ENCODE assay signal across 9 mouse cellular contexts in the genomic region with DNA sequence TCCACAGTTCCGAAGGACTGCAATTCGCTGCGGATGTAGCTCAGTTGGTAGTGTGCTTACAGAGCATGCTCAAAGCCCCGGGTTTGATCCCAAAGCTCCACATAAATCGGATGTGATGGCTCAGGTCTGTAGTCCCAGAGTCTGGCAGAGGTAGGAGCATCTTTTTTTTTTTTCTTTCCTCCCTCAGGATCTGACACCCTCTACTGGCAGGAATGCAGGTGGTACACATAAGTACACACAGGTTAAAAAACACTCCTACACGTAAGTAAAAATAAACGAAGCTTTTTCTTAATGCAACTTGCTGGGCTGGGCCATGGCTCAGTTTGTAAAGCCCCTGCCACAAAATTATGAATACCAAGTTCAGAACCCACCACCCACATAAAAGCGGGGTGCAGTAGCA. TPM values are rescaled to one million over a fixed set of nuclear protein-coding genes. Genes with fewer than 3 reads are reported as not detected.
A peak's percentile ranks its signal among the peaks of the same experiment; 100 is the strongest.
DNase-seq lines count a peak whose midpoint lies in the region; TF ChIP-seq lines count a peak whose summit lies in the region.
"Had no signal": no experiment of that assay in that cellular context is flagged by ENCODE, and none has a peak within 500 bp of the region (broad histone marks: within the 10 kb centered on the region; RNA-seq: fewer than 3 reads in every experiment).

No protein-coding gene starts in this region.

- H3K36me3 ChIP-seq in heart, embryonic 10.5 days = no peaks in the 10 kb centered on the region
- H3K36me3 ChIP-seq in spleen, adult 2 months (ENCODE audit: control insufficient read depth, insufficient read depth, low read length) = no peaks in the 10 kb centered on the region
- H3K36me3 ChIP-seq: embryonic facial prominence, embryonic 12.5 days; lung, embryonic 15.5 days had no signal

- DNase-seq in heart, postnatal 4 days = peak; percentile 47
- no peak for DNase-seq in heart, embryonic 10.5 days (ENCODE audit: low spot score)
- no peak for DNase-seq in spleen, adult 2 months (ENCODE audit: low read depth in 1 of 2, low spot score in 2 of 2)
- DNase-seq in spleen, postnatal 14 days (ENCODE audit: low spot score in 2 of 2) = no peak
- DNase-seq in retina, postnatal 1 day = peak; percentile 33
- DNase-seq in spleen, postnatal 10 days (ENCODE audit: low spot score in 2 of 2) = no peak

- no peaks in the 10 kb centered on the region for H3K27me3 ChIP-seq in heart, embryonic 10.5 days (ENCODE audit: insufficient read depth, poor library complexity, severe bottlenecking)
- no peaks in the 10 kb centered on the region for H3K27me3 ChIP-seq in spleen, adult 2 months (ENCODE audit: control insufficient read depth, insufficient read depth, low read length)
- H3K27me3 ChIP-seq: embryonic facial prominence, embryonic 12.5 days; lung, embryonic 15.5 days had no signal

- peak; percentile 4; the same call in 1 of the 2 replicates for TF ChIP-seq CTCF in spleen, adult 2 months (IDR thresholded peaks at IDR 0.05; ENCODE audit: extremely low read depth, insufficient read depth, insufficient read length, insufficient replicate concordance)
- 0 out of 2 replicates have a peak, but pooled peaks have one; percentile 21 for TF ChIP-seq CTCF in cortical plate, adult 2 months (IDR thresholded peaks at IDR 0.05; ENCODE audit: extremely low read depth, insufficient read depth, low read length)

- no peak overlapping the region for H3K27ac ChIP-seq in heart, embryonic 10.5 days
- H3K27ac ChIP-seq in spleen, adult 2 months (ENCODE audit: insufficient read depth, low read length) = no peak overlapping the region
- no peak overlapping the region for H3K27ac ChIP-seq in cortical plate, adult 2 months (ENCODE audit: insufficient read depth, low read length)
- H3K27ac ChIP-seq: embryonic facial prominence, embryonic 12.5 days; lung, embryonic 15.5 days had no signal

- no peaks in the 10 kb centered on the region for H3K9me3 ChIP-seq in heart, embryonic 10.5 days
- H3K9me3 ChIP-seq: embryonic facial prominence, embryonic 12.5 days; lung, embryonic 15.5 days had no signal

- peaks cover 7% of the 10 kb centered on the region; the same call in 1 of the 2 replicates for H3K4me1 ChIP-seq in heart, embryonic 10.5 days
- H3K4me1 ChIP-seq in spleen, adult 2 months (ENCODE audit: control insufficient read depth, insufficient read depth, insufficient read length) = no peaks in the 10 kb centered on the region
- H3K4me1 ChIP-seq in cortical plate, adult 2 months (ENCODE audit: control insufficient read depth, insufficient read depth, low read length) = no peaks in the 10 kb centered on the region
- H3K4me1 ChIP-seq: embryonic facial prominence, embryonic 12.5 days; lung, embryonic 15.5 days had no signal

- no peak for TF ChIP-seq POLR2A in spleen, adult 2 months (IDR thresholded peaks at IDR 0.05; ENCODE audit: low read depth, low read length)
- TF ChIP-seq POLR2A in cortical plate, adult 2 months (IDR thresholded peaks at IDR 0.05; ENCODE audit: extremely low read depth, insufficient read depth, low read length) = no peak

- 48% methylated on average over 8 of the region's 8 CpGs for WGBS in heart, embryonic 10.5 days
- 81% methylated on average over 8 of the region's 8 CpGs for WGBS in spleen, adult 2 months

- no peak overlapping the region for H3K4me3 ChIP-seq in heart, embryonic 10.5 days
- H3K4me3 ChIP-seq in spleen, adult 2 months (ENCODE audit: extremely low read depth, insufficient read depth, insufficient read length) = no peak overlapping the region
- H3K4me3 ChIP-seq in cortical plate, adult 2 months (ENCODE audit: insufficient read depth, low read length) = no peak overlapping the region
- H3K4me3 ChIP-seq: embryonic facial prominence, embryonic 12.5 days; lung, embryonic 15.5 days had no signal

RNA-seq across cellular contexts. Expression of gene Sh3bp5, which starts 28.3 kb away (rescaled TPM):
- 10 to 100 TPM; 78.7 to 80.1 TPM for total RNA-seq in heart, postnatal 4 days (2021)
- 26.5 and 30.1 TPM in 2 replicates for polyA plus RNA-seq in heart, embryonic 10.5 days (2016; fragmentation: Nextera tagmentation; extraction: Ambion mirVana)
- 36.0 and 43.0 TPM in 2 replicates for polyA plus RNA-seq in spleen, adult 2 months (2012; rRNA removed)
- 43.8 and 55.2 TPM in 2 replicates for polyA plus RNA-seq in cortical plate, adult 2 months (2012; rRNA removed)

RNA-seq across cellular contexts. Expression of gene Eaf1, which starts 30.0 kb away (rescaled TPM):
- total RNA-seq in heart, postnatal 4 days (2021) = 10 to 100 TPM; 16.3 to 17.6 TPM
- polyA plus RNA-seq in heart, embryonic 10.5 days (2016; fragmentation: Nextera tagmentation; extraction: Ambion mirVana) = 22.3 and 25.7 TPM in 2 replicates
- polyA plus RNA-seq in spleen, adult 2 months (2012; rRNA removed) = 28.8 and 30.8 TPM in 2 replicates
- 11.5 and 13.5 TPM in 2 replicates for polyA plus RNA-seq in cortical plate, adult 2 months (2012; rRNA removed)

RNA-seq across cellular contexts. Expression of gene Mettl6, which starts 30.7 kb away (rescaled TPM):
- 10 to 100 TPM; 16.5 to 16.9 TPM for total RNA-seq in heart, postnatal 4 days (2021)
- 52.7 and 64.4 TPM in 2 replicates for polyA plus RNA-seq in heart, embryonic 10.5 days (2016; fragmentation: Nextera tagmentation; extraction: Ambion mirVana)
- 5.8 and 7.1 TPM in 2 replicates for polyA plus RNA-seq in spleen, adult 2 months (2012; rRNA removed)
- polyA plus RNA-seq in cortical plate, adult 2 months (2012; rRNA removed) = 18.4 and 18.8 TPM in 2 replicates

Comparison
In these comparisons a context has a peak if more than half of its experiments do, and no peak if none do; other contexts are left out.
1. DNase-seq: peak in heart, postnatal 4 days (single experiment) and retina, postnatal 1 day (single experiment); none in heart, embryonic 10.5 days (single experiment), spleen, adult 2 months (0 of 2), spleen, postnatal 14 days (0 of 2) and spleen, postnatal 10 days (0 of 2).